Mouse (Mus musculus): ENCODE results near the gene Dnajb5. TPM values are rescaled to one million over a fixed set of nuclear protein-coding genes. Genes with fewer than 3 reads are reported as not detected.

The Dnajb5 gene
- polyA plus RNA-seq, 1 experiment from 2014 or later, result 1.5 TPM

GRCm38 (mm10) chr4:42943341-42943740 is 6.3 kb upstream of the Dnajb5 start:
- Histone ChIP-seq H3K4me2 (no peak overlapping the region), H3K36me3 (replicated peaks) (no peaks in the 10 kb centered on the region), H3K4me3 (replicated peaks) (no peak overlapping the region), H3K27me3 (peaks cover 73% of the 10 kb centered on the region), H3K9ac (no peak overlapping the region), H3K27ac (replicated peaks) (no peak overlapping the region), H3K9me3 (replicated peaks) (no peaks in the 10 kb centered on the region), H3K4me1 (replicated peaks) (no peaks in the 10 kb centered on the region)
- 62% methylated on average over 5 of the region's 5 CpGs for WGBS (ENCODE audit: insufficient replicate concordance)
- no peak for ATAC-seq (ENCODE audit: insufficient read depth)

GRCm38 (mm10) chr4:42944185-42944584 is 5.4 kb upstream of the Dnajb5 start:
- no peak overlapping the region for H3K9ac ChIP-seq
- no peaks in the 10 kb centered on the region for H3K36me3 ChIP-seq (replicated peaks)
- no peak overlapping the region for H3K27ac ChIP-seq (replicated peaks)
- ATAC-seq (ENCODE audit: insufficient read depth), result no peak
- no peak overlapping the region for H3K4me3 ChIP-seq (replicated peaks)
- H3K4me1 ChIP-seq (replicated peaks), result peaks cover 2% of the 10 kb centered on the region; the same call in 1 of the 2 replicates
- WGBS (ENCODE audit: insufficient replicate concordance), result 69% methylated on average over 9 of the region's 9 CpGs
- H3K27me3 ChIP-seq, result peaks cover 75% of the 10 kb centered on the region
- H3K4me2 ChIP-seq, result no peak overlapping the region
- H3K9me3 ChIP-seq (replicated peaks), result no peaks in the 10 kb centered on the region

GRCm38 (mm10) chr4:42945043-42945442 is 4.6 kb upstream of the Dnajb5 start:
- Histone ChIP-seq H3K4me2 (no peak overlapping the region), H3K27ac (replicated peaks) (no peak overlapping the region), H3K9ac (no peak overlapping the region), H3K9me3 (replicated peaks) (no peaks in the 10 kb centered on the region), H3K4me1 (replicated peaks) (peaks cover 9% of the 10 kb centered on the region), H3K27me3 (peaks cover 75% of the 10 kb centered on the region), H3K4me3 (replicated peaks) (no peak overlapping the region), H3K36me3 (replicated peaks) (no peaks in the 10 kb centered on the region)
- WGBS (ENCODE audit: insufficient replicate concordance), result 11% methylated on average over 6 of the region's 6 CpGs
- no peak for ATAC-seq (ENCODE audit: insufficient read depth)

- Histone ChIP-seq H3K9ac (no peak overlapping the region), H3K4me3 (replicated peaks) (no peak overlapping the region), H3K27me3 (peaks cover 76% of the 10 kb centered on the region), H3K4me1 (replicated peaks) (peaks cover 13% of the 10 kb centered on the region), H3K27ac (replicated peaks) (no peak overlapping the region), H3K4me2 (no peak overlapping the region), H3K36me3 (replicated peaks) (no peaks in the 10 kb centered on the region), H3K9me3 (replicated peaks) (no peaks in the 10 kb centered on the region)
- no peak for ATAC-seq (ENCODE audit: insufficient read depth)
- 68% methylated on average over 3 of the region's 3 CpGs for WGBS (ENCODE audit: insufficient replicate concordance)
Observed at GRCm38 (mm10) chr4:42945445-42945844, 4.2 kb upstream of the Dnajb5 start.

- 8% methylated on average over 5 of the region's 5 CpGs for WGBS (ENCODE audit: insufficient replicate concordance)
- Histone ChIP-seq H3K36me3 (replicated peaks) (no peaks in the 10 kb centered on the region), H3K4me3 (replicated peaks) (no peak overlapping the region), H3K4me1 (replicated peaks) (peaks cover 15% of the 10 kb centered on the region), H3K9ac (no peak overlapping the region), H3K9me3 (replicated peaks) (no peaks in the 10 kb centered on the region), H3K4me2 (no peak overlapping the region), H3K27ac (replicated peaks) (no peak overlapping the region), H3K27me3 (peaks cover 80% of the 10 kb centered on the region)
- no peak for ATAC-seq (ENCODE audit: insufficient read depth)
Observed at GRCm38 (mm10) chr4:42945952-42946351, 3.7 kb upstream of the Dnajb5 start.

- no peak for ATAC-seq (ENCODE audit: insufficient read depth)
- Histone ChIP-seq H3K27ac (replicated peaks) (no peak overlapping the region), H3K4me2 (no peak overlapping the region), H3K9me3 (replicated peaks) (no peaks in the 10 kb centered on the region), H3K4me1 (replicated peaks) (peaks cover 15% of the 10 kb centered on the region), H3K9ac (no peak overlapping the region), H3K36me3 (replicated peaks) (no peaks in the 10 kb centered on the region), H3K27me3 (peaks cover 82% of the 10 kb centered on the region), H3K4me3 (replicated peaks) (no peak overlapping the region)
- WGBS (ENCODE audit: insufficient replicate concordance), result 49% methylated on average over 10 of the region's 10 CpGs
Observed at GRCm38 (mm10) chr4:42946733-42947290, 2.8 kb upstream of the Dnajb5 start.

- H3K4me1 ChIP-seq (replicated peaks), result peaks cover 15% of the 10 kb centered on the region
- H3K9ac ChIP-seq, result no peak overlapping the region
- H3K36me3 ChIP-seq (replicated peaks), result no peaks in the 10 kb centered on the region
- no peaks in the 10 kb centered on the region for H3K9me3 ChIP-seq (replicated peaks)
- H3K4me3 ChIP-seq (replicated peaks), result no peak overlapping the region
- no peak overlapping the region for H3K27ac ChIP-seq (replicated peaks)
- H3K4me2 ChIP-seq, result 0 out of 2 replicates have a peak overlapping the region, but pooled peaks have one; percentile 82
- peaks cover 86% of the 10 kb centered on the region for H3K27me3 ChIP-seq
- no peak for ATAC-seq (ENCODE audit: insufficient read depth)
- WGBS (ENCODE audit: insufficient replicate concordance), result 25% methylated on average over 13 of the region's 13 CpGs
Observed at GRCm38 (mm10) chr4:42948527-42948926, 1.1 kb upstream of the Dnajb5 start.

GRCm38 (mm10) chr4:42949051-42949675 is 451 bp upstream of the Dnajb5 start:
- H3K27ac ChIP-seq (replicated peaks), result no peak overlapping the region
- ATAC-seq (ENCODE audit: insufficient read depth), result no peak
- peaks cover 83% of the 10 kb centered on the region for H3K27me3 ChIP-seq
- no peak overlapping the region for H3K9ac ChIP-seq
- H3K9me3 ChIP-seq (replicated peaks), result no peaks in the 10 kb centered on the region
- 8% methylated on average over 14 of the region's 14 CpGs for WGBS (ENCODE audit: insufficient replicate concordance)
- peaks cover 15% of the 10 kb centered on the region for H3K4me1 ChIP-seq (replicated peaks)
- H3K4me2 ChIP-seq, result peak overlapping the region; percentile 82
- peak overlapping the region; percentile 62 for H3K4me3 ChIP-seq (replicated peaks)
- H3K36me3 ChIP-seq (replicated peaks), result no peaks in the 10 kb centered on the region

GRCm38 (mm10) chr4:42950065-42950558 is 498 bp downstream of the Dnajb5 start:
- ATAC-seq (ENCODE audit: insufficient read depth), result peak; percentile 56
- H3K27me3 ChIP-seq, result peaks cover 74% of the 10 kb centered on the region

GRCm38 (mm10) chr4:42951206-42952195 is 1.9 kb downstream of the Dnajb5 start:
- WGBS (ENCODE audit: insufficient replicate concordance), result 46% methylated on average over 11 of the region's 11 CpGs
- Histone ChIP-seq H3K4me3 (replicated peaks) (no peak overlapping the region), H3K27me3 (peaks cover 63% of the 10 kb centered on the region), H3K4me2 (no peak overlapping the region), H3K4me1 (replicated peaks) (peaks cover 15% of the 10 kb centered on the region), H3K27ac (replicated peaks) (no peak overlapping the region), H3K36me3 (replicated peaks) (no peaks in the 10 kb centered on the region), H3K9me3 (replicated peaks) (no peaks in the 10 kb centered on the region), H3K9ac (no peak overlapping the region)
- no peak for ATAC-seq (ENCODE audit: insufficient read depth)

More at GRCm38 (mm10) chr4:42950065-42950558, 498 bp downstream of the Dnajb5 start:
- peaks cover 15% of the 10 kb centered on the region for H3K4me1 ChIP-seq (replicated peaks)
- H3K36me3 ChIP-seq (replicated peaks), result no peaks in the 10 kb centered on the region
- H3K4me3 ChIP-seq (replicated peaks), result peak overlapping the region; percentile 62
- WGBS (ENCODE audit: insufficient replicate concordance), result 3% methylated on average over 12 of the region's 27 CpGs
- H3K27ac ChIP-seq (replicated peaks), result peak overlapping the region; percentile 53
- peak overlapping the region; percentile 82 for H3K4me2 ChIP-seq
- H3K9me3 ChIP-seq (replicated peaks), result no peaks in the 10 kb centered on the region
- H3K9ac ChIP-seq, result peak overlapping the region; percentile 61

- H3K4me3 ChIP-seq (replicated peaks), result no peak overlapping the region
- no peak overlapping the region for H3K4me2 ChIP-seq
- peaks cover 15% of the 10 kb centered on the region for H3K4me1 ChIP-seq (replicated peaks)
- H3K9ac ChIP-seq, result no peak overlapping the region
- H3K9me3 ChIP-seq (replicated peaks), result no peaks in the 10 kb centered on the region
- H3K27ac ChIP-seq (replicated peaks), result no peak overlapping the region
- peaks cover 53% of the 10 kb centered on the region for H3K27me3 ChIP-seq
- no peaks in the 10 kb centered on the region for H3K36me3 ChIP-seq (replicated peaks)
- WGBS (ENCODE audit: insufficient replicate concordance), result 67% methylated on average over 7 of the region's 7 CpGs
- no peak for ATAC-seq (ENCODE audit: insufficient read depth)
Observed at GRCm38 (mm10) chr4:42952563-42952962, 2.9 kb downstream of the Dnajb5 start.
